Mouse (Mus musculus) frontal cortex, adult 2 months (tissue): ENCODE measurements around the gene Myh4. TPM values are rescaled to one million over a fixed set of nuclear protein-coding genes. Genes with fewer than 3 reads are reported as not detected.

Experiments
- polyA plus RNA-seq: library from polyadenylated mRNA; depleted of rRNA; stranded (reverse); fragments of >200 nt; gene quantifications from 2 replicates; pipeline ENCODE4 v1.2.3, GENCODE M21; 2012; rRNA removed

Myh4 gene
- polyA plus RNA-seq, 1 experiment, result 0.14 TPM

Other genes starting within 250 kb of the Myh4 start
- gene Tmem220, start 212.9 kb upstream of the Myh4 start, polyA plus RNA-seq, result 0.74 and 0.97 TPM in 2 replicates
- 22.2 and 24.9 TPM in 2 replicates for gene Adprm, start 185.4 kb upstream of the Myh4 start, polyA plus RNA-seq
- 6.2 and 7.4 TPM in 2 replicates for gene Sco1, start 185.4 kb upstream of the Myh4 start, polyA plus RNA-seq
- gene Myh3, start 159.7 kb upstream of the Myh4 start, polyA plus RNA-seq, result 0.84 and 0.92 TPM in 2 replicates
- gene Myh2, start 67.0 kb upstream of the Myh4 start, polyA plus RNA-seq, result 0.19 and 0.38 TPM in 2 replicates
- 0.12 and 0.32 TPM in 2 replicates for gene Myh1, start 38.0 kb upstream of the Myh4 start, polyA plus RNA-seq
- 0.40 and 0.60 TPM in 2 replicates for gene Myh8, start 39.1 kb downstream of the Myh4 start, polyA plus RNA-seq
- 0.28 and 0.53 TPM in 2 replicates for gene Myh13, start 83.6 kb downstream of the Myh4 start, polyA plus RNA-seq
- gene Gas7, start 217.4 kb downstream of the Myh4 start, polyA plus RNA-seq, result 158 and 166 TPM in 2 replicates